Mouse (Mus musculus) skeletal muscle tissue, adult 2 months (tissue): Measurements from ENCODE around the gene Blcap.

ENCODE experiments used
- DNase-seq: peaks from one replicate; pipeline ENCODE4 v3.0.0-alpha.2; 2012; ENCODE audit warnings: low read depth, low spot score

Gene Blcap

GRCm38 (mm10) chr2:157520496-157520895, 50.6 kb downstream of the Blcap start:
- DNase-seq = no peak

- peak; percentile 48 for DNase-seq
These were observed 51.6 kb downstream of the Blcap start for GRCm38 (mm10) chr2:157519452-157519851.

GRCm38 (mm10) chr2:157518451-157518850, 52.6 kb downstream of the Blcap start:
- no peak for DNase-seq

GRCm38 (mm10) chr2:157517526-157517925, 53.5 kb downstream of the Blcap start:
- no peak for DNase-seq

GRCm38 (mm10) chr2:157514353-157514752, 56.7 kb downstream of the Blcap start:
- no peak for DNase-seq

- no peak for DNase-seq
These were observed 57.3 kb downstream of the Blcap start for GRCm38 (mm10) chr2:157513737-157514208.

GRCm38 (mm10) chr2:157512859-157513258, 58.2 kb downstream of the Blcap start:
- DNase-seq = no peak

GRCm38 (mm10) chr2:157510031-157510430, 61.0 kb downstream of the Blcap start:
- no peak for DNase-seq

GRCm38 (mm10) chr2:157509182-157509581, 61.9 kb downstream of the Blcap start:
- no peak for DNase-seq

- DNase-seq = no peak
These were observed 64.3 kb downstream of the Blcap start for GRCm38 (mm10) chr2:157506779-157507178.
